Mouse (Mus musculus) stomach, postnatal 0 days (tissue): Measurements from ENCODE around the gene Adcy2.

Source experiments
- CTCF ChIP-seq: IDR thresholded peaks from 2 replicates; pipeline ENCODE4 v1.5.1; 2016; ENCODE audit warnings: antibody characterized with exemption, low read depth, mild to moderate bottlenecking, moderate library complexity
- EP300 ChIP-seq: optimal IDR thresholded peaks from 2 replicates; pipeline ENCODE3; 2016; ENCODE audit warnings: antibody characterized with exemption

DNA sequence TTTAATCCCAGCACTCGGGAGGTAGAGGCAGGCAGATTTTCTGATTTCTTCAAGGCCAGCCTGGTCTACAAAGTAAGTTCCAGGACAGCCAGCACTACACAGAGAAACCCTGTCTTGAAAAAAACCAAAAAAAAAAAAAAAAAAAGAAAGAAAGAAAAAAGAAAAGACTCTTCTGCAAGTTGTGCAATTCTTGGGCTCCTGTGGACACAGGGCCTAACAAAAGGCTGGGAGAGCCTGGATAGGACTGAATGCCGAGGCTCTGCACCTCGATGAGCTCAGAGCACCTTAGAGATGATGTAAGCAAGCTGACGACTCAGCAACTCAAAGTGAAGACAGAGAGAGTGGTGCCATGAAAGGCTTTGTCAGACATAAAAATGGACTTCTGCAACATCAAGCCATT is 424.9 kb downstream of the Adcy2 start:
- no peak for TF ChIP-seq CTCF
- TF ChIP-seq EP300 = no peak
